Mouse (Mus musculus): ENCODE results near the gene Gtf2h5. TPM values are rescaled to one million over a fixed set of nuclear protein-coding genes. Genes with fewer than 3 reads are reported as not detected.

Gtf2h5 gene
- polyA plus RNA-seq, 1 experiment: 69.7 TPM

- H3K36me3 ChIP-seq (ENCODE audit: control insufficient read depth, insufficient read depth, low read length, poor library complexity, severe bottlenecking): no peaks in the 10 kb centered on the region
- TF ChIP-seq POLR2A (IDR thresholded peaks at IDR 0.05; ENCODE audit: insufficient read depth, low read length) (no peak), EP300 (IDR thresholded peaks at IDR 0.05; ENCODE audit: insufficient read depth, low read depth, low read length) (no peak), CTCF (IDR thresholded peaks at IDR 0.05; ENCODE audit: low read depth, low read length) (no peak)
- no peaks in the 10 kb centered on the region for H3K4me1 ChIP-seq (ENCODE audit: control insufficient read depth, insufficient read depth, low read length)
- H3K27me3 ChIP-seq (ENCODE audit: control insufficient read depth, insufficient read depth, low read length, poor library complexity, severe bottlenecking): no peaks in the 10 kb centered on the region
- H3K4me3 ChIP-seq (ENCODE audit: low read depth, low read length): no peak overlapping the region
- H3K9me3 ChIP-seq (replicated peaks; ENCODE audit: control insufficient read depth, insufficient read depth, low read length, poor library complexity, severe bottlenecking): no peaks in the 10 kb centered on the region
- no peak overlapping the region for H3K9ac ChIP-seq (ENCODE audit: low read depth, poor library complexity, severe bottlenecking)
- no peak overlapping the region for H3K27ac ChIP-seq (ENCODE audit: insufficient read depth, low read length)
Measured at GRCm38 (mm10) chr17:6103566-6103965, 24.0 kb downstream of the Gtf2h5 start.

- Histone ChIP-seq H3K27ac (ENCODE audit: insufficient read depth, low read length) (no peak within 1 kb of the TSS), H3K9ac (ENCODE audit: low read depth, poor library complexity, severe bottlenecking) (peak within 1 kb of the TSS; percentile 98), H3K36me3 (ENCODE audit: control insufficient read depth, insufficient read depth, low read length, poor library complexity, severe bottlenecking) (no peaks in the 10 kb centered on the region), H3K27me3 (ENCODE audit: control insufficient read depth, insufficient read depth, low read length, poor library complexity, severe bottlenecking) (no peaks in the 10 kb centered on the region), H3K4me1 (ENCODE audit: control insufficient read depth, insufficient read depth, low read length) (no peaks in the 10 kb centered on the region), H3K4me3 (ENCODE audit: low read depth, low read length) (peak within 1 kb of the TSS; percentile 71), H3K9me3 (replicated peaks; ENCODE audit: control insufficient read depth, insufficient read depth, low read length, poor library complexity, severe bottlenecking) (no peaks in the 10 kb centered on the region)
- TF ChIP-seq EP300 (IDR thresholded peaks at IDR 0.05; ENCODE audit: insufficient read depth, low read depth, low read length): no peak
- no peak for TF ChIP-seq CTCF (IDR thresholded peaks at IDR 0.05; ENCODE audit: low read depth, low read length)
- no peak for TF ChIP-seq POLR2A (IDR thresholded peaks at IDR 0.05; ENCODE audit: insufficient read depth, low read length)
Measured at GRCm38 (mm10) chr17:6106361-6107014, 26.9 kb downstream of the Gtf2h5 start, which contains the start of gene Tulp4. Gene Tulp4 (plus strand): TSS chr17:6106437.

- Histone ChIP-seq H3K9me3 (replicated peaks; ENCODE audit: control insufficient read depth, insufficient read depth, low read length, poor library complexity, severe bottlenecking) (no peaks in the 10 kb centered on the region), H3K36me3 (ENCODE audit: control insufficient read depth, insufficient read depth, low read length, poor library complexity, severe bottlenecking) (no peaks in the 10 kb centered on the region), H3K4me3 (ENCODE audit: low read depth, low read length) (peak overlapping the region; percentile 71), H3K27me3 (ENCODE audit: control insufficient read depth, insufficient read depth, low read length, poor library complexity, severe bottlenecking) (no peaks in the 10 kb centered on the region), H3K9ac (ENCODE audit: low read depth, poor library complexity, severe bottlenecking) (peak overlapping the region; percentile 98), H3K27ac (ENCODE audit: insufficient read depth, low read length) (no peak overlapping the region), H3K4me1 (ENCODE audit: control insufficient read depth, insufficient read depth, low read length) (no peaks in the 10 kb centered on the region)
- TF ChIP-seq POLR2A (IDR thresholded peaks at IDR 0.05; ENCODE audit: insufficient read depth, low read length): no peak
- no peak for TF ChIP-seq EP300 (IDR thresholded peaks at IDR 0.05; ENCODE audit: insufficient read depth, low read depth, low read length)
- TF ChIP-seq CTCF (IDR thresholded peaks at IDR 0.05; ENCODE audit: low read depth, low read length): no peak
Measured at GRCm38 (mm10) chr17:6107015-6107601, 27.5 kb downstream of the Gtf2h5 start.

DNA sequence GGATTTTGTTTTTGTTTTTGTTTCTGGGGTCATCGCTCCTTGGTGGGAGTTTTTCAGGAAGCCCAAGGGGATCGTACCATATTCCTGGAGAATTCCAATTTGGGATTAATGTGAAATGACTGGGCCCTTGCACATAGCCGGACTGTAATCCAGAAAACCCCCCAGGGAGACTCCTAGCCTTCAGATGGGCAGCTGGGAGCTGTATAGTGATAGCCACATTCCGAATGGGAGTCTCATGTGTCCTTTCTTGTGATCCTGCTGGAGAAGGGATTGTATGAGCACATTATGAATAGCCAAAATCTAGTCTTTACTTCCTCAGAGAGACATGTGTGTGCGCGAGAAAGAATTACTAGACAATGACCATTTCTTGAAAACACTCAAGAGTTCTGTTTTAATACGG is 28.6 kb downstream of the Gtf2h5 start:
- no peaks in the 10 kb centered on the region for H3K27me3 ChIP-seq (ENCODE audit: control insufficient read depth, insufficient read depth, low read length, poor library complexity, severe bottlenecking)

GRCm38 (mm10) chr17:6110956-6111355 is 31.4 kb downstream of the Gtf2h5 start:
- Histone ChIP-seq H3K4me3 (ENCODE audit: low read depth, low read length) (no peak overlapping the region), H3K27ac (ENCODE audit: insufficient read depth, low read length) (no peak overlapping the region), H3K36me3 (ENCODE audit: control insufficient read depth, insufficient read depth, low read length, poor library complexity, severe bottlenecking) (no peaks in the 10 kb centered on the region), H3K9ac (ENCODE audit: low read depth, poor library complexity, severe bottlenecking) (no peak overlapping the region), H3K4me1 (ENCODE audit: control insufficient read depth, insufficient read depth, low read length) (no peaks in the 10 kb centered on the region), H3K9me3 (replicated peaks; ENCODE audit: control insufficient read depth, insufficient read depth, low read length, poor library complexity, severe bottlenecking) (no peaks in the 10 kb centered on the region), H3K27me3 (ENCODE audit: control insufficient read depth, insufficient read depth, low read length, poor library complexity, severe bottlenecking) (no peaks in the 10 kb centered on the region)
- TF ChIP-seq EP300 (IDR thresholded peaks at IDR 0.05; ENCODE audit: insufficient read depth, low read depth, low read length) (no peak), POLR2A (IDR thresholded peaks at IDR 0.05; ENCODE audit: insufficient read depth, low read length) (no peak), CTCF (IDR thresholded peaks at IDR 0.05; ENCODE audit: low read depth, low read length) (no peak)

More for the DNA sequence above, 28.6 kb downstream of the Gtf2h5 start:
- no peaks in the 10 kb centered on the region for H3K4me1 ChIP-seq (ENCODE audit: control insufficient read depth, insufficient read depth, low read length)
- no peak for TF ChIP-seq EP300 (IDR thresholded peaks at IDR 0.05; ENCODE audit: insufficient read depth, low read depth, low read length)
- TF ChIP-seq CTCF (IDR thresholded peaks at IDR 0.05; ENCODE audit: low read depth, low read length): no peak
- TF ChIP-seq POLR2A (IDR thresholded peaks at IDR 0.05; ENCODE audit: insufficient read depth, low read length): no peak
- H3K9ac ChIP-seq (ENCODE audit: low read depth, poor library complexity, severe bottlenecking): peak overlapping the region; percentile 98; the same call in 1 of the 2 replicates
- H3K9me3 ChIP-seq (replicated peaks; ENCODE audit: control insufficient read depth, insufficient read depth, low read length, poor library complexity, severe bottlenecking): no peaks in the 10 kb centered on the region
- H3K4me3 ChIP-seq (ENCODE audit: low read depth, low read length): no peak overlapping the region
- no peaks in the 10 kb centered on the region for H3K36me3 ChIP-seq (ENCODE audit: control insufficient read depth, insufficient read depth, low read length, poor library complexity, severe bottlenecking)
- H3K27ac ChIP-seq (ENCODE audit: insufficient read depth, low read length): no peak overlapping the region

- no peak overlapping the region for H3K9ac ChIP-seq (ENCODE audit: low read depth, poor library complexity, severe bottlenecking)
- no peaks in the 10 kb centered on the region for H3K27me3 ChIP-seq (ENCODE audit: control insufficient read depth, insufficient read depth, low read length, poor library complexity, severe bottlenecking)
- H3K4me1 ChIP-seq (ENCODE audit: control insufficient read depth, insufficient read depth, low read length): no peaks in the 10 kb centered on the region
- H3K4me3 ChIP-seq (ENCODE audit: low read depth, low read length): no peak overlapping the region
- no peaks in the 10 kb centered on the region for H3K9me3 ChIP-seq (replicated peaks; ENCODE audit: control insufficient read depth, insufficient read depth, low read length, poor library complexity, severe bottlenecking)
- H3K36me3 ChIP-seq (ENCODE audit: control insufficient read depth, insufficient read depth, low read length, poor library complexity, severe bottlenecking): no peaks in the 10 kb centered on the region
- TF ChIP-seq POLR2A (IDR thresholded peaks at IDR 0.05; ENCODE audit: insufficient read depth, low read length): no peak
- TF ChIP-seq CTCF (IDR thresholded peaks at IDR 0.05; ENCODE audit: low read depth, low read length): no peak
- TF ChIP-seq EP300 (IDR thresholded peaks at IDR 0.05; ENCODE audit: insufficient read depth, low read depth, low read length): no peak
- H3K27ac ChIP-seq (ENCODE audit: insufficient read depth, low read length): no peak overlapping the region
Measured at GRCm38 (mm10) chr17:6113653-6114052, 34.1 kb downstream of the Gtf2h5 start.

Data from ES-Bruce4 (cell line).